Mouse (Mus musculus): ENCODE measurements at regions not wholly inside any gene's neighbourhood (a gene's known extent, or its start where the extent isn't known, plus 50 kb on each side); places are given as distances from the start of the nearest gene placed in this dataset.

DNA sequence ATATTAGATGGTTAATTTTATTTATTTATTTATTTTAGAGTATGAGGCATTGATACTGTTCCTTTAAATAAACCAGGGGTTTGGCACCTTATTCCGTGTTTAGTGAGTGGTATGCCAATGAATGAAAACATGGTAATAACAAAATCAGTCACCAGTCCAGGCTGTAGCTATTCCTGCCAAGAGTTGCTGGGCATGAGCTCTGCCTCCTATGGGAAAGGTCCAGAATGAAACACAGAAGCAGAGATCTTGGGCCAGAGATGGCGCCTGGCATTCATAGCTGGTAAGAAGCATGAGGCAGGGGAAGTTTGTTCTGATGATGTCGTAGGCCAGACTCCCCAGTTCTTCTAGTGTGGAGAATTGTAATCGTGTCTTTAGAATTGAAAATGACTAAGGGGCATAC, 190.9 kb upstream of the N4bp1 start:
- no peaks in the 10 kb centered on the region for H3K9me3 ChIP-seq
- H3K36me3 ChIP-seq: no peaks in the 10 kb centered on the region
- no peak for ATAC-seq
- H3K9ac ChIP-seq: no peak overlapping the region
- H3K27me3 ChIP-seq (replicated peaks): no peaks in the 10 kb centered on the region
- H3K4me1 ChIP-seq (replicated peaks): no peaks in the 10 kb centered on the region
- H3K4me2 ChIP-seq (replicated peaks): no peak overlapping the region
- no peak overlapping the region for H3K27ac ChIP-seq
- H3K4me3 ChIP-seq (replicated peaks): no peak overlapping the region
- 85% methylated on average over 4 of the region's 4 CpGs for WGBS

DNA sequence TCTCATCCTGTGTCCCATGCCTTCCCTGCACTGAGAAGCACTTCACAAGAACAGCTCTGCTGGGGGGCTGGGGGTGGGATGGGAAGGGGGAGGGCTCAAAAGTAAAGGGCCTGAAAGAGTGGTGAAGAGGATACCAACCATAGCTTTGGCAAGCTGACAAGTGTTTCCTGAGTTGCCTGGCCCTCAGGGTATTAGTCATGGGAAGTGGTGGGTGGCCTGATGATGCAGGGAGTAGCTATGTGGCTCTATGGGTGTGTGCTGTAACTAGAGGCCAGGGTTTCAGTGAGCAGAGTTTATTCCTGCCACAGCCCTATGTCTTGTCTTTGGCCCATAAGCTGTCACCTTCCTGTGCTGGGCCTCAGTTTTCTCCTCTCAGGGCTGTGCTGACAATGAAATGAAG, 186.2 kb upstream of the N4bp1 start:
- no peak overlapping the region for H3K4me2 ChIP-seq (replicated peaks)
- H3K4me1 ChIP-seq (replicated peaks): no peaks in the 10 kb centered on the region
- ATAC-seq: no peak
- no peaks in the 10 kb centered on the region for H3K27me3 ChIP-seq (replicated peaks)
- no peaks in the 10 kb centered on the region for H3K36me3 ChIP-seq
- H3K9ac ChIP-seq: no peak overlapping the region
- H3K27ac ChIP-seq: no peak overlapping the region
- no peak overlapping the region for H3K4me3 ChIP-seq (replicated peaks)
- no peaks in the 10 kb centered on the region for H3K9me3 ChIP-seq

DNA sequence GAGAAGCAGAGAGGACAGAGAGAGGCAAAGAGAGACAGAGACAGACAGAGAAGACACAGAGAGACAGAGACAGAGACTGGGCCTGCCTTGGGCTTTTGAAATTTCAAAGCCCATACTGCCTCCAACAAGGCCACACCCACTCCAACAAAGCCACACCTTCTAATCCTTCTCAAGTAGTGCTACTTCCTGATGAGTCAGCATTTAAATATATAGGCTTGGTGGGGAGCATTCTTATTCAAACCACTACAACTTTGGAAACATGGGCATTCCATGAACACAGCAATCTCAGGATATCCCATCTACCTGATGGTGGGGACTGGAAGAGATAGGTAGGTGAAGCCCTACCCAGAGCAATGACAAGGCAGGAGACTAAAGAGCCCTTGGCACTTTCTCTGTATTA, 182.0 kb upstream of the N4bp1 start:
- no peak overlapping the region for H3K4me3 ChIP-seq (replicated peaks)
- no peaks in the 10 kb centered on the region for H3K9me3 ChIP-seq
- no peak overlapping the region for H3K4me2 ChIP-seq (replicated peaks)
- no peak overlapping the region for H3K27ac ChIP-seq
- no peaks in the 10 kb centered on the region for H3K4me1 ChIP-seq (replicated peaks)
- H3K27me3 ChIP-seq (replicated peaks): no peaks in the 10 kb centered on the region
- no peaks in the 10 kb centered on the region for H3K36me3 ChIP-seq
- no peak overlapping the region for H3K9ac ChIP-seq
- ATAC-seq: no peak

DNA sequence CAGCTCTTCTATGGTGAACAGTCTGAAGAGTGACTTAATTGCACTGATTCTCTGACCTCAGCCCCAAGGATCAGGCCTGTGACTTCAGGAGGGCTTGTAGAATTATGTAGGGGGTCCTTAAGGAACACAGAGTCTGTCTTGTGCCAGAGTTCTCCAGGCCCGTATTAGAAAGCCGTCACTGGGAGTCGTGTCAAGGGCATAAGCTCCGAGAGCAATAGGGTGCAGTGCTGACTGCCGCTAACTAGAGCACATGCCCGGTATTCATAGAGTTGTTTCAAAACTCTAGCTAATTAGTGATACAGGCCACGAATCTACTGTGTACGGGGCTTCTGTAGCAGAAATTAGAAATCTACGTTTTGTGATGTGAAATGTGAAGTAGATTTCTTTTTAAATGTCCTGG, 179.7 kb upstream of the N4bp1 start:
- H3K4me2 ChIP-seq (replicated peaks): no peak overlapping the region
- H3K27ac ChIP-seq: no peak overlapping the region
- no peaks in the 10 kb centered on the region for H3K36me3 ChIP-seq
- H3K9me3 ChIP-seq: no peaks in the 10 kb centered on the region
- H3K9ac ChIP-seq: no peak overlapping the region
- H3K4me1 ChIP-seq (replicated peaks): no peaks in the 10 kb centered on the region
- H3K4me3 ChIP-seq (replicated peaks): no peak overlapping the region
- WGBS: 89% methylated on average over 9 of the region's 9 CpGs
- H3K27me3 ChIP-seq (replicated peaks): no peaks in the 10 kb centered on the region
- no peak for ATAC-seq

DNA sequence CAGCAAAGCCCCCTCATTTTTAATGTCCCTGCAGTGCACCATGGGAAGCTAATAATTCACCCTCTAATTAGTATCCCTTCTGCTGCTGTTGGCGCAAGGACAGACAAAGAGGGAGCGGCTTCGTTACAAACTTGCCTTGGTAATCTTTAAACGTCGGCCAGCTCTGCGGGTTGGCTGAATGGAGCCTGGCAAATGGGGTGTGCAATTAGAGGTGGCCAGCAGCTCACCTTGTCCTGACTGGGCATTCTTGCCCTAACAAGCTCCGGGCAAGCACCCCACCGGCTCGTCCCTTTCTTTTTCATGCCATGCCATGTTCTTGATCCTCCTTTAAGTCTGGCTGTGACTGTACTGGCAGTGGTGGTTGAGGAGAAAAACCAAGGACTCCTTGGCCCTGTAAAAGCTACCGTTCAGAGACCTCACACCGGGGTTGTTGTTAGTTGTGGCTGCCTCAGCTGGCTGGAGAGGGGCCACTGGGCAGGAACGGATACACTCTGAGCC, 179.2 kb upstream of the N4bp1 start:
- Histone ChIP-seq H3K9ac (no peak overlapping the region), H3K9me3 (no peaks in the 10 kb centered on the region), H3K4me1 (replicated peaks) (no peaks in the 10 kb centered on the region), H3K27me3 (replicated peaks) (no peaks in the 10 kb centered on the region), H3K4me3 (replicated peaks) (no peak overlapping the region), H3K4me2 (replicated peaks) (no peak overlapping the region), H3K36me3 (no peaks in the 10 kb centered on the region), H3K27ac (no peak overlapping the region)
- ATAC-seq: no peak
- 74% methylated on average over 12 of the region's 12 CpGs for WGBS

DNA sequence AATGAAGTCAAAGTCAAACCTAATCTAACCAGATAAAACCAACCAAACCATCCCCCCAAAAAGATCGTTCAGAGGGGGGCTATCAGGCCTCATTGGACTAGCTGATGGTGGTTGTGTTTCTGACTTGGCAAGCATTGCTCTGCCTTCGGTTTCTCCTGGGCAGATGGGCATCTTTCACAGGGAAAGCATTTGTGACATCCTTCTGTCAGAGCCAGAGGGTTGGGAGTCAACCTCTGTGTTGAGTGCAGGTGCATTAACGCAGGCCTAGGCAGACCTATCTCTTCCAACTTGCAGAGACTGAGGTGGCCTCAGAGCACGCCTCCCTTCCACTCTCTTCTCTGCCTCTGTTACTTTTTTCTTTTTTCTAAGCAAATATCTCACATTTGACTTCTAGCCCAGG, 178.5 kb upstream of the N4bp1 start:
- WGBS: 93% methylated on average over 4 of the region's 4 CpGs
- Histone ChIP-seq H3K4me2 (replicated peaks) (no peak overlapping the region), H3K36me3 (no peaks in the 10 kb centered on the region), H3K27ac (no peak overlapping the region), H3K4me3 (replicated peaks) (no peak overlapping the region), H3K9ac (no peak overlapping the region), H3K4me1 (replicated peaks) (no peaks in the 10 kb centered on the region), H3K27me3 (replicated peaks) (no peaks in the 10 kb centered on the region), H3K9me3 (no peaks in the 10 kb centered on the region)
- ATAC-seq: no peak

DNA sequence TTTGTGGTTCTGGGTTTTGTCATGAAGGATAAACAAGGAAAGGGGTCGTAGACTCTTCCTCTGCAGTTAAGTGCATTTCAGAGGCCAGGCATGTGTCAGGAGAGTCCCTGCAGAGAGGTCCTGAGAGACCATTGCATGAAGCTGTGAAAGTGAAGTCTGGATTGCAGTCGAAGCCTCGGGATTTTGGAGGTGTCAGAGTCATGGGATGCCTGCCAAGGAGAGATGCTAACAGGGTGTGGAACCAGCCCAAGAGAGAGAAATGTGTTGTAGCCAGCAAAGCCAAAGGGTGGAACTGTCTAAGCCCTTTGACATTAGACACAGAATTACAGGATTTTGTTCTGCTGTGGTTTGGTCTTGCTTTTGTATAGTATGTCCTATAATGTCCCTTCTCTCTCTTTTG, 164.7 kb upstream of the N4bp1 start:
- Histone ChIP-seq H3K36me3 (no peaks in the 10 kb centered on the region), H3K4me1 (replicated peaks) (no peaks in the 10 kb centered on the region), H3K27me3 (replicated peaks) (no peaks in the 10 kb centered on the region), H3K4me2 (replicated peaks) (no peak overlapping the region), H3K4me3 (replicated peaks) (no peak overlapping the region), H3K9me3 (no peaks in the 10 kb centered on the region), H3K9ac (no peak overlapping the region), H3K27ac (no peak overlapping the region)
- 22% methylated on average over 3 of the region's 3 CpGs for WGBS
- ATAC-seq: no peak

DNA sequence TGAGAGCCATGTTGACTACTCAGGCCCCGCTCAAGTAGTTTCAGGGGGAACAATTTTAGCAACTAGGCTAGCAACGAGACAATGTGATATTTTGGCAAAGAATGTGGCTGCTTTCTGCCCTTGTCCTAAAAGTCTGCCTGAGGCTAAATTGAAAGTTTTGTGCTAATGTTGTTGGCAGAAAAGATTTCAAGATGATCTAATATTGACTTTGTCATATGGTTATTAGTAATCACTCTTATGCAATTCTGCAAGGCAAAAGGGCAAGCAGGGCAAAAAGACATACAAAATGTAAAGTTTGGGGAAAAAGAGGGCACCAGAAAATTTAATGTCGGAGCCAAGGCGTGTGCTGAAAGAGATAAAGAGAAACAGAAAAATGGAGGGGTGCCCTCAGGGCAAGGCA, 164.1 kb upstream of the N4bp1 start:
- no peaks in the 10 kb centered on the region for H3K27me3 ChIP-seq (replicated peaks)
- H3K27ac ChIP-seq: no peak overlapping the region
- no peak overlapping the region for H3K4me3 ChIP-seq (replicated peaks)
- 73% methylated on average over 4 of the region's 4 CpGs for WGBS
- ATAC-seq: no peak
- no peaks in the 10 kb centered on the region for H3K4me1 ChIP-seq (replicated peaks)
- no peaks in the 10 kb centered on the region for H3K36me3 ChIP-seq
- H3K4me2 ChIP-seq (replicated peaks): no peak overlapping the region
- H3K9ac ChIP-seq: no peak overlapping the region
- no peaks in the 10 kb centered on the region for H3K9me3 ChIP-seq

DNA sequence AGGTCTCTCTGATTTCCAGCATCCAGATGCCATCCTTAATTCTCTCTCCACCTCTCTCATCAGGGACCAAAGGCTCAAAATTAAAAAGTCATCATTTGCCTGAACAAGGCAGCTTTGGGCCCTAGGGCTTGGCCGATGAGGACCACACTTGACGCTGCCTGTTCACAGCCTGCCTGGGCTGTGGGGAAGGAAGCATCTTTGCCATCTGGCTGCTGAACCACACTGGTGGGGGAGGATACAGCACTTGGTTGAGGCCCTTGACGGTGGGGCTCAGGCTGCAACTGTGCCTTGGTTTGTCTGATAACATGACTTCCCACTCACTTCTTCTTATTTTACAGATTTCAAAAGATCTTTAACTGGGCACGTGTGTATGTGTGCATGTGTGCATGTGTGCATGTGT, 161.5 kb upstream of the N4bp1 start:
- no peaks in the 10 kb centered on the region for H3K36me3 ChIP-seq
- no peak overlapping the region for H3K4me2 ChIP-seq (replicated peaks)
- no peaks in the 10 kb centered on the region for H3K27me3 ChIP-seq (replicated peaks)
- WGBS: 79% methylated on average over 4 of the region's 4 CpGs
- H3K9ac ChIP-seq: no peak overlapping the region
- no peak overlapping the region for H3K27ac ChIP-seq
- no peaks in the 10 kb centered on the region for H3K4me1 ChIP-seq (replicated peaks)
- no peak for ATAC-seq
- H3K9me3 ChIP-seq: no peaks in the 10 kb centered on the region
- no peak overlapping the region for H3K4me3 ChIP-seq (replicated peaks)

DNA sequence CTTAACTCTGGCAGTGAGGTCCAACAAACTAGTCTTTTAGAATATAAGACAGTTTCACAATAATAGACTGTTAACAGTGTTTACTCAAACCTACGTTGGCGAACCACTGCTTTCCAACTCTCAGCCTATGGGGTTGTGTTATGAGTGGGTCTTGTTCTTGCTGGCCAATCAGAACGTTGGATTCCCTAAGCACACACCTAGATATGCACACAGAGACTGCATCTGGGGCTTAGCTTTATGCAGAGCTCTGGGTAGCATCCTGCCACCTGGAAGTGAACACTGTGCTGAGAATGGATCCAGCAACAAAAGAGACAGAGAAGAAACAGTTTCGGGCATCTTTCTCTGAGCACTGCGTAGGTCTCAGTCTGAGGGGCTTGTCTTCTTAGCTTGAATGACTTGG, 158.0 kb upstream of the N4bp1 start:
- WGBS: 70% methylated on average over 5 of the region's 5 CpGs
- no peak overlapping the region for H3K27ac ChIP-seq
- no peak overlapping the region for H3K4me3 ChIP-seq (replicated peaks)
- no peaks in the 10 kb centered on the region for H3K36me3 ChIP-seq
- H3K9me3 ChIP-seq: no peaks in the 10 kb centered on the region
- H3K4me1 ChIP-seq (replicated peaks): peaks cover 4% of the 10 kb centered on the region; the same call in 1 of the 2 replicates
- H3K27me3 ChIP-seq (replicated peaks): peaks cover 8% of the 10 kb centered on the region
- H3K9ac ChIP-seq: no peak overlapping the region
- H3K4me2 ChIP-seq (replicated peaks): no peak overlapping the region
- ATAC-seq: no peak

DNA sequence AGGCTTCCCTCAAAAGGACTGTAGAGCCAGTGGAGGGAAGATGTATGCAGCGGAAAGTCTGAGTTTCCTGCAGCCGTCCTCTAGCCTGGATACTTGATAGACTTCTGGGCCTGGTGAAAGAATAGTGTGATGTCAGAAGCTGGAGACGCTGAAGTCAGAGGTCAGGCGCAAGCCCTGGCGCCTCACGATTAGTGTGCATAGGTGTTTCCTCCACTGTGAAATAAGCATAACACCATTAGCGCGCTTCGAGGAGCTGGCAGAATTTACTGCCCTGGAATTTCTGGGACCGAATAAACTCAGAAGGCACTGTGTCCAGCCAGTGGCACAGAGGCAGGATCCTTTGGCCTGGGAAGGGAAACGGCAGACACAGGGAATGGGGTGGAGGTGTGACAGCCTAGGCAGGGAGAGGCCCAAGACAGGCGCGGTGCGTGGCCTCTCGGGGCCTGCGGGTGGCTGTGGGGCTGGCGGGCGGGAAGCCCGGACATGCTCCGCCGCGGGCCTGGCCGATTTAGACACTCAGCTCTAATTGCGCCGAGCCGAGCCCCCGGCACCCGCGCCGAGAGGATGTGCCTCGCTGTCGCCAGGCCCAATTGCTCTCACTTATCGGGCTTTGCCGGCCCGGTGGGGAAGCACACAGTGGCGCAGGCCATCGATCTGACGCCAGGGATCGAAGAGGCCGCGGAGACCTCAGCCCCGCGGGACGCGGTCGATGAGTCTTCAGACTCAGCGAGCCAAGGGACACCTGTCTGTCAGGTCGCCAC, 152.7 kb upstream of the N4bp1 start:
- 0 out of 2 replicates have a peak, but pooled peaks have one; percentile 41 for ATAC-seq
- peaks cover 11% of the 10 kb centered on the region for H3K27me3 ChIP-seq (replicated peaks)
- H3K9ac ChIP-seq: peak overlapping the region; percentile 22
- no peak overlapping the region for H3K27ac ChIP-seq
- H3K9me3 ChIP-seq: no peaks in the 10 kb centered on the region
- peak overlapping the region; percentile 36 for H3K4me3 ChIP-seq (replicated peaks)
- H3K4me1 ChIP-seq (replicated peaks): peaks cover 10% of the 10 kb centered on the region; the same call in 1 of the 2 replicates
- WGBS: 5% methylated on average over 48 of the region's 48 CpGs
- H3K4me2 ChIP-seq (replicated peaks): peak overlapping the region; percentile 80
- no peaks in the 10 kb centered on the region for H3K36me3 ChIP-seq

DNA sequence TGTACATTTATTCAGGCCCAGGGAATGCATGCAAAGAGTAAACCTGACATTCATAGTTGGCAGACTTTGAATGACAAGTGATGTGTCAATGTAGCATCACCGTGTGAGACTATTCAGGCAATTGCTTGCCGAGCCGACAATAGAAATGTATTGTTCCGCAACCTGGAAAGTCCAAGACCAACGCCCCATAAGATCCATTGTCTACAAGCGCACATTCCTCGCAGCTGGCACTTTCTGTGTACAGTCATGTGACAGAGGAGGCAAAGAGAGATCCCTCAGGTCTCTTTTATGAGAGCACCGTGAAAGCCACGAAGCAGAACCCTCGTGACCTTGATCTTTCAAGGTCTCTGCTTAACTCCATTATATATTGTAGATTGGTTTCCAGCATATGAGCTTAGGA, 150.9 kb upstream of the N4bp1 start:
- Histone ChIP-seq H3K4me2 (replicated peaks) (no peak overlapping the region), H3K27me3 (replicated peaks) (peaks cover 11% of the 10 kb centered on the region), H3K4me3 (replicated peaks) (no peak overlapping the region), H3K9me3 (no peaks in the 10 kb centered on the region), H3K9ac (no peak overlapping the region), H3K36me3 (no peaks in the 10 kb centered on the region), H3K4me1 (replicated peaks) (peaks cover 10% of the 10 kb centered on the region; the same call in 1 of the 2 replicates), H3K27ac (no peak overlapping the region)
- no peak for ATAC-seq
- 90% methylated on average over 10 of the region's 10 CpGs for WGBS

DNA sequence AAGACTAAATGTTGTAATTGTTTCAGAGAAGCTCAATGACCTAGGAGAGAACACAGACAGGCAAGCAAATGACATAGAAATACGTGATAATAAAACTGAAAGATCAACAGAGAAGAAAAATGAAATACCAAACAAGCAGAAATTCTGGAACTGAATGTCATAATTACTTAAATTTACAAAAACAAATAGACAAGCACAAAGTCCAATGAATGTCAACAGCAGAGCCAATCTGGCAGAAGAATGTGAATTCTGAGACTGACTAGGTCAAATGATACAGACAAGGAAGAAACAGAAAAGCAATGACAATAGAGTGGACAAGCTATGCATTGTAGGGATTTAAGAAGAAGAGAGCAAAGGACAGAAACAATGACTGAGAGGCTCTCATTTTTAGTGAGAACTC, 143.1 kb upstream of the N4bp1 start:
- ATAC-seq: no peak
- H3K27me3 ChIP-seq (replicated peaks): no peaks in the 10 kb centered on the region
- H3K27ac ChIP-seq: no peak overlapping the region
- H3K4me1 ChIP-seq (replicated peaks): no peaks in the 10 kb centered on the region
- no peaks in the 10 kb centered on the region for H3K36me3 ChIP-seq
- H3K4me3 ChIP-seq (replicated peaks): no peak overlapping the region
- H3K9me3 ChIP-seq: no peaks in the 10 kb centered on the region
- H3K4me2 ChIP-seq (replicated peaks): no peak overlapping the region
- no peak overlapping the region for H3K9ac ChIP-seq
- WGBS: 65% methylated on average over 1 of the region's 1 CpGs
